In the genomic region with DNA sequence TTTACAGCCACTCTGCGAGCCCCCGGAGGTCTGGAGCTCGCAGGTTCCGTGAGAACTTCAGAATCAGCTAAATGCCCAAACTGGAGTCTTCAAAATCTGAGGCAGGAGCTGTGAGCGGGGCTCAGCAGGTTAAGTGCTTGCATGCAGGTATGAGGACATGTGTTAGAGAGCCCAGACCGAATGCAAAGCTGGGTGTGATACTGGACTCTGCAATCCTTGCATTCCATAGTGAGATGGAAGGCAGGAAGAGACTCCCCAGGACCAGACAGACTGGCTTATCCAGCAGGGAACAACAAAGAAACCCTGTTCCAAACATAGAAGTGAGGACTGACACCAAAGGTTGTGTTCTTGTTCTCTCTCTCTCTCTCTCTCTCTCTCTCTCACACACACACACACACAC, we compare ENCODE assay signal across 22 mouse cellular contexts.
A peak's percentile ranks its signal among the peaks of the same experiment; 100 is the strongest.
DNase-seq lines count a peak whose midpoint lies in the region; ATAC-seq and TF ChIP-seq lines count a peak whose summit lies in the region.
"Had no signal": no experiment of that assay in that cellular context is flagged by ENCODE, and none has a peak within 500 bp of the region (broad histone marks: within the 10 kb centered on the region; RNA-seq: fewer than 3 reads in every experiment).

No protein-coding gene starts in this region.

- no peak overlapping the region for H3K4me3 ChIP-seq in heart, embryonic 11.5 days (ENCODE audit: low read depth, low read length)
- H3K4me3 ChIP-seq in heart, postnatal 0 days (ENCODE audit: low read depth, low read length) = no peak overlapping the region
- no peak overlapping the region for H3K4me3 ChIP-seq in kidney, postnatal 0 days (replicated peaks; ENCODE audit: low read depth, low read length)
- H3K4me3 ChIP-seq in embryonic facial prominence, embryonic 13.5 days = no peak overlapping the region
- H3K4me3 ChIP-seq: hindbrain, embryonic 15.5 days had no signal

- ATAC-seq in heart, embryonic 11.5 days (replicated peaks; ENCODE audit: insufficient number of reproducible peaks, low FRiP score, low TSS enrichment) = no peak
- ATAC-seq in heart, postnatal 0 days (ENCODE audit: insufficient read depth, low read depth) = peak; percentile 52
- no peak for ATAC-seq in kidney, postnatal 0 days (replicated peaks; ENCODE audit: low FRiP score, low read depth)
- ATAC-seq in embryonic facial prominence, embryonic 13.5 days (ENCODE audit: insufficient number of reproducible peaks, insufficient read depth, low FRiP score, low TSS enrichment, low read depth) = no peak
- ATAC-seq: forebrain, postnatal 0 days had no signal

- H3K36me3 ChIP-seq in heart, embryonic 11.5 days (ENCODE audit: control insufficient read depth, insufficient read depth, low read length) = no peaks in the 10 kb centered on the region
- H3K36me3 ChIP-seq in heart, postnatal 0 days (replicated peaks; ENCODE audit: control insufficient read depth, insufficient read depth, low read length) = no peaks in the 10 kb centered on the region; the same call in none of the 2 replicates
- peaks cover 2% of the 10 kb centered on the region; the same call in 1 of the 2 replicates for H3K36me3 ChIP-seq in kidney, postnatal 0 days (ENCODE audit: insufficient read depth, low read length)
- peaks cover 14% of the 10 kb centered on the region; the same call in 1 of the 2 replicates for H3K36me3 ChIP-seq in embryonic facial prominence, embryonic 13.5 days
- H3K36me3 ChIP-seq: hindbrain, embryonic 15.5 days had no signal

- peak overlapping the region; percentile 83 for H3K27ac ChIP-seq in heart, embryonic 11.5 days (ENCODE audit: low read depth, low read length)
- peak overlapping the region; percentile 74 for H3K27ac ChIP-seq in heart, postnatal 0 days (ENCODE audit: low read depth)
- H3K27ac ChIP-seq in kidney, postnatal 0 days = peak overlapping the region; percentile 19; the same call in 1 of the 2 replicates
- H3K27ac ChIP-seq in embryonic facial prominence, embryonic 13.5 days = 0 out of 2 replicates have a peak overlapping the region, but pooled peaks have one; percentile 7
- H3K27ac ChIP-seq: hindbrain, embryonic 15.5 days; stomach, postnatal 0 days had no signal

- H3K9ac ChIP-seq in heart, embryonic 11.5 days (ENCODE audit: low read depth, low read length) = peak overlapping the region; percentile 22; the same call in 1 of the 2 replicates
- no peak overlapping the region for H3K9ac ChIP-seq in heart, postnatal 0 days (replicated peaks; ENCODE audit: low read depth, low read length)
- no peak overlapping the region for H3K9ac ChIP-seq in kidney, postnatal 0 days (ENCODE audit: low read depth, low read length)
- H3K9ac ChIP-seq in embryonic facial prominence, embryonic 13.5 days = no peak overlapping the region
- H3K9ac ChIP-seq: forebrain, postnatal 0 days; hindbrain, embryonic 15.5 days had no signal

- TF ChIP-seq CTCF in heart, postnatal 0 days (IDR thresholded peaks at IDR 0.05; ENCODE audit: low read depth) = no peak
- TF ChIP-seq CTCF in kidney, postnatal 0 days (IDR thresholded peaks at IDR 0.05; ENCODE audit: low read depth) = no peak

- no peak for TF ChIP-seq EP300 in heart, postnatal 0 days (IDR thresholded peaks at IDR 0.05; ENCODE audit: low read depth)

- WGBS in heart, embryonic 11.5 days (ENCODE audit: insufficient replicate concordance) = 44% methylated on average over 6 of the region's 6 CpGs
- WGBS in heart, postnatal 0 days = 25% methylated on average over 6 of the region's 6 CpGs
- 47% methylated on average over 6 of the region's 6 CpGs for WGBS in kidney, postnatal 0 days
- 79% methylated on average over 6 of the region's 6 CpGs for WGBS in embryonic facial prominence, embryonic 13.5 days

- H3K4me1 ChIP-seq in heart, embryonic 11.5 days (ENCODE audit: control insufficient read depth, insufficient read depth, low read length) = peaks cover 7% of the 10 kb centered on the region; the same call in 1 of the 2 replicates
- peaks cover 33% of the 10 kb centered on the region for H3K4me1 ChIP-seq in heart, postnatal 0 days (ENCODE audit: control insufficient read depth, insufficient read depth)
- H3K4me1 ChIP-seq in kidney, postnatal 0 days (replicated peaks; ENCODE audit: insufficient read depth, low read length) = peaks cover 5% of the 10 kb centered on the region; the same call in 1 of the 2 replicates
- no peaks in the 10 kb centered on the region for H3K4me1 ChIP-seq in embryonic facial prominence, embryonic 13.5 days
- H3K4me1 ChIP-seq: hindbrain, embryonic 15.5 days had no signal

- no peak for DNase-seq in heart, adult 18-20 months
- no peak for DNase-seq in heart, postnatal 0 days (ENCODE audit: low spot score)
- no peak for DNase-seq in heart, adult 9 months (ENCODE audit: low spot score in 2 of 2)
- DNase-seq in kidney, postnatal 0 days (ENCODE audit: low spot score) = no peak
- no peak for DNase-seq in kidney, postnatal 10 days
- DNase-seq in adrenal gland, postnatal 10 days = no peak
- DNase-seq: adrenal gland, postnatal 36 days; cerebellum, adult 9-11 months; forebrain, postnatal 0 days; gastrocnemius, postnatal 14 days; heart, adult 11 months; kidney, adult 11 months; layer of hippocampus, adult 9-11 months; lung, postnatal 36 days; midbrain, embryonic 14.5 days; right cerebral cortex, postnatal 14 days; thymus, adult 2 months; thymus, postnatal 4 days had no signal

- no peaks in the 10 kb centered on the region for H3K27me3 ChIP-seq in heart, embryonic 11.5 days (ENCODE audit: control insufficient read depth, insufficient read depth, low read length)
- no peaks in the 10 kb centered on the region for H3K27me3 ChIP-seq in heart, postnatal 0 days (ENCODE audit: control insufficient read depth, insufficient read depth, low read length)
- H3K27me3 ChIP-seq in kidney, postnatal 0 days (ENCODE audit: insufficient read depth, low read length) = no peaks in the 10 kb centered on the region
- no peaks in the 10 kb centered on the region for H3K27me3 ChIP-seq in embryonic facial prominence, embryonic 13.5 days
- H3K27me3 ChIP-seq: hindbrain, embryonic 15.5 days had no signal

- peak overlapping the region; percentile 33 for H3K4me2 ChIP-seq in heart, embryonic 11.5 days
- H3K4me2 ChIP-seq in heart, postnatal 0 days (ENCODE audit: low read depth, low read length) = no peak overlapping the region
- no peak overlapping the region for H3K4me2 ChIP-seq in kidney, postnatal 0 days (ENCODE audit: low read length)
- H3K4me2 ChIP-seq in embryonic facial prominence, embryonic 13.5 days = no peak overlapping the region
- H3K4me2 ChIP-seq: hindbrain, embryonic 15.5 days had no signal

- H3K9me3 ChIP-seq in heart, embryonic 11.5 days (replicated peaks; ENCODE audit: control insufficient read depth, low read length) = no peaks in the 10 kb centered on the region
- H3K9me3 ChIP-seq in heart, postnatal 0 days (replicated peaks; ENCODE audit: control insufficient read depth, low read length) = no peaks in the 10 kb centered on the region
- no peaks in the 10 kb centered on the region for H3K9me3 ChIP-seq in kidney, postnatal 0 days (replicated peaks; ENCODE audit: low read length)
- no peaks in the 10 kb centered on the region for H3K9me3 ChIP-seq in embryonic facial prominence, embryonic 13.5 days
- H3K9me3 ChIP-seq: hindbrain, embryonic 15.5 days had no signal

Comparison
In these comparisons a context has a peak if more than half of its experiments do, and no peak if none do; other contexts are left out.
1. H3K27ac ChIP-seq: peak in every context shown above with its lines; median percentile 83 in heart, embryonic 11.5 days; 74 in heart, postnatal 0 days; 19 in kidney, postnatal 0 days; 7 in embryonic facial prominence, embryonic 13.5 days.